Mouse (Mus musculus) small intestine, adult 2 months (tissue): ENCODE data around the gene Rbm4b. TPM values are rescaled to one million over a fixed set of nuclear protein-coding genes. Genes with fewer than 3 reads are reported as not detected.
A peak's percentile ranks its signal among the peaks of the same experiment; 100 is the strongest.

Source experiments
- H3K27ac ChIP-seq: fragments of 200-500 bp; 2 replicates; pipeline ENCODE4 v1.5.1; 2012; ENCODE audit warnings: low read depth, low read length, control low read depth, inconsistent platforms; ENCODE audit not compliant: insufficient read depth
- H3K27me3 ChIP-seq: fragments of 200-500 bp; 2 replicates; pipeline ENCODE4 v1.6.1; 2012; ENCODE audit warnings: mild to moderate bottlenecking, moderate library complexity, low read length, inconsistent platforms; ENCODE audit not compliant: control insufficient read depth, insufficient read depth
- H3K36me3 ChIP-seq: fragments of 200-500 bp; 2 replicates; pipeline ENCODE4 v1.6.1; 2012; ENCODE audit warnings: mild to moderate bottlenecking, low read length, control low read depth, inconsistent platforms; ENCODE audit not compliant: control insufficient read depth, insufficient read depth
- H3K4me1 ChIP-seq: fragments of 200-500 bp; 2 replicates; pipeline ENCODE4 v1.6.1; 2012; ENCODE audit warnings: low read length, inconsistent platforms, mixed read lengths; ENCODE audit not compliant: control insufficient read depth, insufficient read depth, insufficient read length
- H3K4me3 ChIP-seq: fragments of 200-500 bp; 2 replicates; pipeline ENCODE4 v1.5.1; 2012; ENCODE audit warnings: low read depth, mild to moderate bottlenecking, control low read depth, inconsistent platforms, low read length, moderate library complexity
- CTCF ChIP-seq: fragments of 200-500 bp; IDR thresholded peaks from 2 replicates; pipeline ENCODE4 v1.5.1; 2012; ENCODE audit warnings: low read depth, mild to moderate bottlenecking, control low read depth, inconsistent platforms, low read length, moderate library complexity, mixed read lengths; ENCODE audit not compliant: insufficient replicate concordance, insufficient read length; ENCODE audit errors: extremely low read depth
- POLR2A ChIP-seq: fragments of 200-500 bp; IDR thresholded peaks from 2 replicates; pipeline ENCODE4 v1.6.1; 2012; ENCODE audit warnings: low read depth, mild to moderate bottlenecking, control low read depth, inconsistent platforms, low read length, moderate library complexity
- WGBS: fragments of 180-500 bp; shearing (Covaris S2); methylation state at CpG from one replicate; pipeline ENCODE4 v1.1.7; 2018; 5-methylcytosine and 5-hydroxymethylcytosine counted together
- polyA plus RNA-seq: library from polyadenylated mRNA; depleted of rRNA; stranded (reverse); fragments of >200 nt; gene quantifications from 2 replicates; pipeline ENCODE4 v1.2.3, GENCODE M21; 2012

Gene Rbm4b
- polyA plus RNA-seq, 1 experiment, result 4.4 TPM

DNA sequence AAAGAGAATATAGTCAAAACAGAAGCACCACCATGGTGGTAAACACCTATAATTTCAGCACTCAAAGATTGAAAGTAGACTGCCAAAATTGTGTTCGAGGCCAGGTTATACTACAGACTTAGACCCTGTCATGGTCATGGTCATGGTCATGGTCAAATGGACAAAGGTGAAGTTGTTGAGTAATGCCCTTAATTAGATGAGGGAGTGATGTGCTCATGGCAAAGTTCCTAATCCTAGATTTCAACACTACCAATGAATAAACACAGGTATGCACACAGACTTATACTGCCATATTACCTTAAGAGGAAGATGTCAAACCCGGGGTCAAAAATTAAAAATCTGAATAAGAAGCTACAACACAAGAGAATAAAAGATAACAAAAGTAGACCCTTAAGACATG, 30.0 kb downstream of the Rbm4b start:
- 79% methylated on average over 2 of the region's 2 CpGs for WGBS
- peaks cover 73% of the 10 kb centered on the region for H3K36me3 ChIP-seq

DNA sequence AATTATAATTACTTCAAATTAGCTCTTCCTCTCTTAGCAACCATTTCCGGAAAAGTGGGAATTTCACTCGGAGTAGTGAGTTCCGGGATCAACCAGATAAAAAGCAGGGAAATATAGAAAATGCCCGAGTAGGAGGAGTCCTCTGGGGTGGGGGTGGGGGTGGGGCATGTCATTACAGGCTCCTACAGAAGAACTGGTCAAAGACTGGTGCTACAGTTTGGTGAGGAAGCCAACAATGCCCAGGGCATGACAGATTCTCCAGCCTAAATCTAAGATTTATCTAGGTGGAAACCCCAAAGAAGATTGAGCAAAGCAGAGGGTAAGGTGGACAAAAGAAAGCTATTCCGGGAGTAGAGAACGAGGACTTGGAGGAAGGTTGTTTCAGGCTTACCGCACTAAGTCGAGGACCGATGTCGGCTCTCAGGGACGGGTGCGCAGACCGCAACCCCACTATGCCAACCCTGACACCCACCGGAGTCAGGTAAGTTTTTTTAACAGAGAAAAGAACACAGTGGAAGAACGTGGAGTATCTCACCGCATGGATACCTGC, 37.1 kb downstream of the Rbm4b start:
- no peaks in the 10 kb centered on the region; the same call in 1 of the 2 replicates for H3K4me1 ChIP-seq
- H3K27me3 ChIP-seq, result no peaks in the 10 kb centered on the region
- H3K27ac ChIP-seq, result peak overlapping the region; percentile 59
- H3K36me3 ChIP-seq, result peaks cover 32% of the 10 kb centered on the region
- under 1% methylated on average over 16 of the region's 16 CpGs for WGBS
- H3K4me3 ChIP-seq, result peak overlapping the region; percentile 66
- TF ChIP-seq POLR2A (no peak; the same call in 1 of the 2 replicates), CTCF (no peak)

More for the DNA sequence above, 30.0 kb downstream of the Rbm4b start:
- Histone ChIP-seq H3K27ac (no peak overlapping the region), H3K4me1 (no peaks in the 10 kb centered on the region), H3K4me3 (no peak overlapping the region), H3K27me3 (no peaks in the 10 kb centered on the region)
- no peak for TF ChIP-seq POLR2A
- TF ChIP-seq CTCF, result no peak

DNA sequence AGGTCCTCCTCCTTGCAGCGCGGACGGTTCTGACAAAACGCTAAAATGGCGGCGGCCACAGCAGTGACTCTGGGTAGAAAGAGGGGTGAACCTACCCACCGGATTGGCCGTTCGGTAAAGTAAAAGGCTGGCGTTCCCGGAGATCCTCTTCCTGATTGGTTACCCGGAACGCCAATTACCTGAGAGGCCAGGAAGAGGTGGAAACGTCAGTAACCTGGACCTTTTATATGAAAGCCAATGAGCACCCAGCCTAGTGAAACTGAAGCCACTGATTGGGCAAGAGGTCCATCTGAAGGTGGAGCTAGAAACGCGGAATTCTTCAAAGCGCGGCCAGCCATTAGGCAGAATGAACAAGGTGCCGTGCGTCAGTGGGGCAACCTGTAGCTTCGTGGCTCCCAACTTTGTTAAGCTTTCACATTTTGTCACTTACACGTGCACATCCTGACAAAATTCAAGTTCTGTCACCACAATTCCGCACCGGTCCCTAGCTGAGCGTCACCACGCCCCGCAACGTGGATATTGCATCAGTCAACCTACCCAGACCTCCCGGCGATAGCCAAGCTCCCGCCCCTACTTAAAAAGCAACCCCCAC, 37.6 kb downstream of the Rbm4b start, which contains the start of gene Rbm4:
Gene Rbm4 (minus strand): TSS at position 71 of the 592 bp plus-strand sequence.
- Histone ChIP-seq H3K27ac (peak within 1 kb of the TSS; percentile 59), H3K4me1 (no peaks in the 10 kb centered on the region; the same call in 1 of the 2 replicates), H3K27me3 (no peaks in the 10 kb centered on the region), H3K4me3 (peak within 1 kb of the TSS; percentile 75), H3K36me3 (peaks cover 32% of the 10 kb centered on the region)
- under 1% methylated on average over 31 of the region's 31 CpGs for WGBS
- TF ChIP-seq POLR2A (no peak), CTCF (no peak)

DNA sequence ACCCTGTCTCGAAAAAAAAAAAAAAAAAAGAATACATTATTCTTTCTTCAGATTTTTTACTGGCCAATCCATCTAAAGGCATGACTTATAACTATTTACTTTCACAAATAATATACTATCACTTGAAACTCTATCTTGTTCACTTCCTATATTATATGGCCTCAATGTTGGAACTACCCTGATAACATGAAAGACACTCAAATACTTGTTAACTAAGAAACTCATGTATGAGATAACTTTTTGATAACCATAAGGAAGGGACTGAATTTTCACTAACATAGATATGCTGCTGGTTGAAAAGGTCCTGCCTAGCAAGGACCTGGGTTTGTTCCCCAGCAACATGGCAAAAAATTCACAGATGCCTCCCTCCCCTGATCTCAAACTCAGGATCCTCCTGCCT, 39.6 kb downstream of the Rbm4b start:
- Histone ChIP-seq H3K27me3 (no peaks in the 10 kb centered on the region), H3K27ac (no peak overlapping the region), H3K36me3 (peaks cover 33% of the 10 kb centered on the region), H3K4me1 (no peaks in the 10 kb centered on the region; the same call in 1 of the 2 replicates), H3K4me3 (no peak overlapping the region)
- 41% methylated on average over 1 of the region's 1 CpGs for WGBS
- TF ChIP-seq CTCF (no peak), POLR2A (no peak)

DNA sequence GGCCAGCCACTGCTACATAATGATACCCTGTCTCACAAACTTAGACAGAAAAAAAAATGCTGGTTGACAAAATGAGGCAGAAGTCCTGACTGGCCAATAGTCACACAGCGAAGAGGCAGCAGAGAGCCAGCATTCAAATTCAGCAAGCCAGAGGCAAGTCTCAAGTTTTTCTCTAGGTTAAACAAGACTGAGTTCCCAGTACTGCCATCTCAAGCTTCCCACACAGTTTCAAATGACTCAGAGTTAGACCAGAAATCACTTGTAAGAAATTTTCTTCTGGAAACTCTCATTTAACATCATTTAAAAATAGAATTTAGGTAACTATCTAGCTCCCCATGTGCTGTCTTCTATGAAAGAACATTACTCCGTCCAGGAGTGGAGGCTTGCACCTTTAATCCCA, 41.5 kb downstream of the Rbm4b start:
- Histone ChIP-seq H3K27me3 (no peaks in the 10 kb centered on the region), H3K36me3 (peaks cover 40% of the 10 kb centered on the region), H3K27ac (no peak overlapping the region), H3K4me3 (no peak overlapping the region), H3K4me1 (no peaks in the 10 kb centered on the region)
- TF ChIP-seq POLR2A (no peak), CTCF (no peak)
- WGBS, result 97% methylated on average over 2 of the region's 2 CpGs

DNA sequence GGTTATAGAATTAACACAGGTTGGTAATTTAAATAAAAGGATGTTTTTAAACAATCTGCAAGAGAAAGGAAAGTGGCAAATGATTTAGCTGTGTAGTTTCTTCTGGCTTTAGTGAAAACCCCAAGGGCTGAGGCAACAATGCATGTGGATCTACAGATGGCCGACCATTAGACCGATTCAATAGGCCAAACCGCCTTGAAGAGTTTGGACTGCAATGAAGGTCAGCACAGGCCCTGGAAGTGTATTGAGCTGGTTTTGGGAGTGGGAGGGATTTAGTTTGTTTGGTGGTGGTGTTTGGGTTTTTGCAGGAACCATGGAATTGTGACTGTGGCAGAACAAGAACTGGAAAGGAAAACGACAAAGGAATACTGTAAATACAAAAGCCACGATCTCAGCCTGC, 42.8 kb downstream of the Rbm4b start:
- TF ChIP-seq POLR2A, result no peak
- TF ChIP-seq CTCF, result no peak
- peaks cover 52% of the 10 kb centered on the region for H3K36me3 ChIP-seq
- WGBS, result 88% methylated on average over 5 of the region's 5 CpGs
- H3K27ac ChIP-seq, result no peak overlapping the region
- no peak overlapping the region for H3K4me3 ChIP-seq
- H3K4me1 ChIP-seq, result no peaks in the 10 kb centered on the region
- no peaks in the 10 kb centered on the region for H3K27me3 ChIP-seq

DNA sequence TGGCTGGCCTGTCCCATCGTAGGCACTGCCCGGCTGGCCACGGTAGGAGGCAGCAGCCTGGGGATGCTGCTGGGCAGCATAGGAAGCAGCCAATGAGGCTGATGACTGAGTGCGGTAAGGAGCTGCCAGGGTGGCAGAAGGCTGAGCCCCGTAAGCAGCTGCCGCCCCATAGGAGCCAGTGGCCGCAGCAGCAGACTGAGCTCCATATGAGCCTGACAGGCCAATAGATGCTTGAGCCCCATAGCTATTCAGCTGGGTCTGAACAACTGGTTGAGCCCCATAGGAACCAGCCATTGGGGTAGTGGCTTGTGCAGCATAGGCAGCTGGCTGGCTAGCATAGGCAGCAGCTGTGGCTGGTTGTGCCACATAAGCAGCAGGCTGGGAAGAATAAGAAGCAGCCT, 46.4 kb downstream of the Rbm4b start:
- TF ChIP-seq CTCF, result no peak
- Histone ChIP-seq H3K27ac (no peak overlapping the region), H3K36me3 (peaks cover 50% of the 10 kb centered on the region), H3K27me3 (no peaks in the 10 kb centered on the region), H3K4me1 (no peaks in the 10 kb centered on the region; the same call in 1 of the 2 replicates), H3K4me3 (no peak overlapping the region)
- WGBS, result 97% methylated on average over 7 of the region's 7 CpGs

DNA sequence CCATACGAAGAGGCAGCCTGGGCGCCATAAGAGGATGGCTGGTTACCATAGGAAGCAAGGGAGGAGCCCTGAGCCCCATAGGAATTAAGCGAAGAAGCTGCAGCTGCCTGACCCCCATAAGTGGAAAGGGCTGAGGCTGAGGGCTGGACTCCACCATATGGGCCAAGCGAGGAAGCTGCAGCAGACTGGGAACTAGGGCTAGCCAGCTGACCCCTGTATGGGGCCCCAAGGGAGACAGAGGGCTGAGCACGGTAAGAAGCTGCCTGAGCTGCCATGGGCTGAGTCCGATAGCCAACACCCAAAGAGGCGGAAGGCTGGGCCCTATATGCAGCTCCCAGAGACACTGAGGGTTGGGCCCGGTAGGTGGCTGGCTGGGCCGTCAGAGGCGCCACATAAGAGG, 47.0 kb downstream of the Rbm4b start:
- TF ChIP-seq CTCF (no peak), POLR2A (no peak)
- Histone ChIP-seq H3K36me3 (peaks cover 48% of the 10 kb centered on the region), H3K27ac (no peak overlapping the region), H3K27me3 (no peaks in the 10 kb centered on the region), H3K4me1 (no peaks in the 10 kb centered on the region; the same call in 1 of the 2 replicates), H3K4me3 (no peak overlapping the region)
- 81% methylated on average over 10 of the region's 10 CpGs for WGBS
